Mouse (Mus musculus): ENCODE results near the gene Phc1. TPM values are rescaled to one million over a fixed set of nuclear protein-coding genes. Genes with fewer than 3 reads are reported as not detected.
"Not testable (repeated sequence)": the region's sequence is repeated elsewhere in the genome, so short reads cannot be mapped to it uniquely, and the experiment has no call there.

Phc1 gene
- 23.8 and 26.8 TPM in 2 replicates for polyA plus RNA-seq (2014; fragmentation: Nextera tagmentation; extraction: Ambion mirVana)

GRCm38 (mm10) chr6:122340349-122341000, at the start of gene Phc1:
Phc1 (minus strand) TSS chr6:122340561.
- H3K27me3 ChIP-seq (ENCODE audit: insufficient read depth, low read length) = no peaks in the 10 kb centered on the region
- peak within 1 kb of the TSS; percentile 92 for H3K27ac ChIP-seq (ENCODE audit: low read depth)
- ATAC-seq (ENCODE audit: insufficient read depth) = peak; percentile 17
- 1% methylated on average over 17 of the region's 17 CpGs for WGBS
- no peaks in the 10 kb centered on the region for H3K9me3 ChIP-seq (ENCODE audit: low read depth, low read length)
- peaks cover 12% of the 10 kb centered on the region for H3K36me3 ChIP-seq (ENCODE audit: insufficient read depth)
- TF ChIP-seq CTCF (IDR thresholded peaks at IDR 0.05; ENCODE audit: low read depth) = no peak
- DNase-seq = peak; percentile 76
- 0 out of 2 replicates have a peak, but pooled peaks cover 4% of the 10 kb centered on the region for H3K4me1 ChIP-seq (ENCODE audit: insufficient read depth)
- H3K4me2 ChIP-seq = peak within 1 kb of the TSS; percentile 74
- H3K9ac ChIP-seq = peak within 1 kb of the TSS; percentile 69
- H3K4me3 ChIP-seq (ENCODE audit: low read depth, low read length) = peak within 1 kb of the TSS; percentile 73

- H3K27me3 ChIP-seq (ENCODE audit: insufficient read depth, low read length); DNase-seq; ATAC-seq (ENCODE audit: insufficient read depth); H3K4me3 ChIP-seq (ENCODE audit: low read depth, low read length); H3K4me1 ChIP-seq (ENCODE audit: insufficient read depth); H3K36me3 ChIP-seq (ENCODE audit: insufficient read depth); H3K9ac ChIP-seq; H3K9me3 ChIP-seq (ENCODE audit: low read depth, low read length); H3K27ac ChIP-seq (ENCODE audit: low read depth); H3K4me2 ChIP-seq: not testable (repeated sequence)
- WGBS = 66% methylated on average over 3 of the region's 3 CpGs
Observed at GRCm38 (mm10) chr6:122389986-122390385, 49.6 kb upstream of the Phc1 start.

GRCm38 (mm10) chr6:122387177-122388028, 47.0 kb upstream of the Phc1 start:
- DNase-seq; H3K27ac ChIP-seq (ENCODE audit: low read depth); H3K4me2 ChIP-seq; H3K9me3 ChIP-seq (ENCODE audit: low read depth, low read length); H3K4me1 ChIP-seq (ENCODE audit: insufficient read depth); H3K36me3 ChIP-seq (ENCODE audit: insufficient read depth); ATAC-seq (ENCODE audit: insufficient read depth); H3K27me3 ChIP-seq (ENCODE audit: insufficient read depth, low read length); H3K4me3 ChIP-seq (ENCODE audit: low read depth, low read length); H3K9ac ChIP-seq: not testable (repeated sequence)
- WGBS = 78% methylated on average over 12 of the region's 12 CpGs

- TF ChIP-seq CTCF (IDR thresholded peaks at IDR 0.05; ENCODE audit: low read depth) = no peak
- H3K9me3 ChIP-seq (ENCODE audit: low read depth, low read length) = no peaks in the 10 kb centered on the region
- H3K4me1 ChIP-seq (ENCODE audit: insufficient read depth) = no peaks in the 10 kb centered on the region
- no peak overlapping the region for H3K27ac ChIP-seq (ENCODE audit: low read depth)
- H3K9ac ChIP-seq = no peak overlapping the region
- no peak overlapping the region for H3K4me2 ChIP-seq
- no peak overlapping the region for H3K4me3 ChIP-seq (ENCODE audit: low read depth, low read length)
- no peaks in the 10 kb centered on the region for H3K27me3 ChIP-seq (ENCODE audit: insufficient read depth, low read length)
- ATAC-seq (ENCODE audit: insufficient read depth) = no peak
- WGBS = 52% methylated on average over 5 of the region's 5 CpGs
- no peaks in the 10 kb centered on the region for H3K36me3 ChIP-seq (ENCODE audit: insufficient read depth)
- no peak for DNase-seq
Observed at GRCm38 (mm10) chr6:122385724-122386123, 45.4 kb upstream of the Phc1 start.

- WGBS = 65% methylated on average over 13 of the region's 13 CpGs
- no peaks in the 10 kb centered on the region for H3K36me3 ChIP-seq (ENCODE audit: insufficient read depth)
- no peak overlapping the region for H3K4me3 ChIP-seq (ENCODE audit: low read depth, low read length)
- H3K9ac ChIP-seq = no peak overlapping the region
- ATAC-seq (ENCODE audit: insufficient read depth) (no peak), DNase-seq (no peak)
- no peaks in the 10 kb centered on the region for H3K9me3 ChIP-seq (ENCODE audit: low read depth, low read length)
- H3K4me2 ChIP-seq = no peak overlapping the region
- TF ChIP-seq CTCF (IDR thresholded peaks at IDR 0.05; ENCODE audit: low read depth) = no peak
- no peaks in the 10 kb centered on the region for H3K27me3 ChIP-seq (ENCODE audit: insufficient read depth, low read length)
- no peak overlapping the region for H3K27ac ChIP-seq (ENCODE audit: low read depth)
- no peaks in the 10 kb centered on the region for H3K4me1 ChIP-seq (ENCODE audit: insufficient read depth)
Observed at GRCm38 (mm10) chr6:122384886-122385285, 44.5 kb upstream of the Phc1 start.

- TF ChIP-seq CTCF (IDR thresholded peaks at IDR 0.05; ENCODE audit: low read depth) = no peak
- ATAC-seq (ENCODE audit: insufficient read depth) (no peak), DNase-seq (no peak)
- Histone ChIP-seq H3K36me3 (ENCODE audit: insufficient read depth) (no peaks in the 10 kb centered on the region), H3K27ac (ENCODE audit: low read depth) (no peak overlapping the region), H3K27me3 (ENCODE audit: insufficient read depth, low read length) (no peaks in the 10 kb centered on the region), H3K4me3 (ENCODE audit: low read depth, low read length) (no peak overlapping the region), H3K9ac (no peak overlapping the region), H3K4me2 (no peak overlapping the region), H3K4me1 (ENCODE audit: insufficient read depth) (no peaks in the 10 kb centered on the region), H3K9me3 (ENCODE audit: low read depth, low read length) (no peaks in the 10 kb centered on the region)
- 79% methylated on average over 5 of the region's 5 CpGs for WGBS
Observed at GRCm38 (mm10) chr6:122383211-122383610, 42.9 kb upstream of the Phc1 start.

- H3K4me1 ChIP-seq (ENCODE audit: insufficient read depth) = no peaks in the 10 kb centered on the region
- no peak for TF ChIP-seq CTCF (IDR thresholded peaks at IDR 0.05; ENCODE audit: low read depth)
- H3K27ac ChIP-seq (ENCODE audit: low read depth) = no peak overlapping the region
- ATAC-seq (ENCODE audit: insufficient read depth) (no peak), DNase-seq (no peak)
- no peak overlapping the region for H3K4me2 ChIP-seq
- H3K27me3 ChIP-seq (ENCODE audit: insufficient read depth, low read length) = no peaks in the 10 kb centered on the region
- H3K36me3 ChIP-seq (ENCODE audit: insufficient read depth) = no peaks in the 10 kb centered on the region
- no peak overlapping the region for H3K9ac ChIP-seq
- H3K9me3 ChIP-seq (ENCODE audit: low read depth, low read length) = no peaks in the 10 kb centered on the region
- WGBS = 76% methylated on average over 8 of the region's 8 CpGs
- no peak overlapping the region for H3K4me3 ChIP-seq (ENCODE audit: low read depth, low read length)
Observed at GRCm38 (mm10) chr6:122382046-122382445, 41.7 kb upstream of the Phc1 start.
